Mouse (Mus musculus) neutrophil, adult 5-6 weeks (primary cell): ENCODE data around the gene Ccdc15. TPM values are rescaled to one million over a fixed set of nuclear protein-coding genes. Genes with fewer than 3 reads are reported as not detected.
A peak's percentile ranks its signal among the peaks of the same experiment; 100 is the strongest.
"Not testable (repeated sequence)": the region's sequence is repeated elsewhere in the genome, so short reads cannot be mapped to it uniquely, and the experiment has no call there.

Source experiments
- ATAC-seq: fragments of 151-379, 151-347 bp; 2 replicates; pipeline ENCODE4 v1.8.0; 2017; ENCODE audit warnings: mild to moderate bottlenecking, moderate TSS enrichment; ENCODE audit not compliant: insufficient number of reproducible peaks, poor library complexity, low FRiP score, severe bottlenecking; ENCODE audit errors: extremely low read depth
- total RNA-seq: library from RNA; stranded (forward); fragments of 200-1000 nt; gene quantifications from 2 replicates; pipeline ENCODE4 v1.2.3, GENCODE M21; 2017

Ccdc15 gene
- total RNA-seq, 1 experiment from 2014 or later: 15.1 TPM

GRCm38 (mm10) chr9:37358713-37359330 lies 10.6 kb upstream of the Ccdc15 start:
- no peak for ATAC-seq

GRCm38 (mm10) chr9:37354485-37354884 lies 6.3 kb upstream of the Ccdc15 start:
- no peak for ATAC-seq

DNA sequence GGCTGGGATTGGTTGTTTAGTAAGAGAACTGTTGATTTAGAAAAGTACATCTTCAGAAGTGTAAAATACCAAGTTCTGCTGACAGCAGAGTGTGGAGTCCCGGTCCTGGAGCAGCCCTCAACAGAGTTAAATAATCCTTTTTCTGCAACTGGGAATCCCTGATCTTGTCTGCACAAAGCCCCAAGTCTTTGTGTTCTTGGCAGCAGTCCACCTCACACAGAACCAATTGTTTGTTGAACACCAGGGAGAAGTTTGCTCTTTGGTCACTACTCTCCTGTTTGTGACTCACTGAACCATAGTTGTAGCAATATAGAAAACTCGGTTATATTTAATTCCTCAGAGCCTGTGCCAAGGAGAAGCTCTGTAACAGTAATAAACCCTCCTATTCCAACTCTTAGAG lies 3.0 kb upstream of the Ccdc15 start:
- ATAC-seq: no peak

DNA sequence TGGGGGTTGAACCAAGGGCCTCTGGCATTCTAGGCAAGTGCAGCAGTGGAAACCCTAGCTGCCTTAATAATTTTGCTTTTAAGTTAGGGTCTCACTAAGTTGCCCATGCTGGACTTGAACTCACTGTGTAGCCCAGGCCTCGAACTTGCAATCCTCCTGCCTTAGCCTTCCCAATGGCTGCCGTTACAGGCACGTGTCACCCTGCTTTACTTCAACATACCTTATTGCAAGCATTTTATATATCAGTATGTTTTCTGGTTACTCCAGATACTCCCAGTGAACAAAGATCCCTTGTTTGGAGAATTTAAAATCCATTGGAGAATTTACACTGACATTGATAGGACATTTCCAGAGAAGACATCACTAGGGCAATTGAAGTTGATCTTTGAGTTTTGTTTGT lies 818 bp upstream of the Ccdc15 start:
- no peak for ATAC-seq

DNA sequence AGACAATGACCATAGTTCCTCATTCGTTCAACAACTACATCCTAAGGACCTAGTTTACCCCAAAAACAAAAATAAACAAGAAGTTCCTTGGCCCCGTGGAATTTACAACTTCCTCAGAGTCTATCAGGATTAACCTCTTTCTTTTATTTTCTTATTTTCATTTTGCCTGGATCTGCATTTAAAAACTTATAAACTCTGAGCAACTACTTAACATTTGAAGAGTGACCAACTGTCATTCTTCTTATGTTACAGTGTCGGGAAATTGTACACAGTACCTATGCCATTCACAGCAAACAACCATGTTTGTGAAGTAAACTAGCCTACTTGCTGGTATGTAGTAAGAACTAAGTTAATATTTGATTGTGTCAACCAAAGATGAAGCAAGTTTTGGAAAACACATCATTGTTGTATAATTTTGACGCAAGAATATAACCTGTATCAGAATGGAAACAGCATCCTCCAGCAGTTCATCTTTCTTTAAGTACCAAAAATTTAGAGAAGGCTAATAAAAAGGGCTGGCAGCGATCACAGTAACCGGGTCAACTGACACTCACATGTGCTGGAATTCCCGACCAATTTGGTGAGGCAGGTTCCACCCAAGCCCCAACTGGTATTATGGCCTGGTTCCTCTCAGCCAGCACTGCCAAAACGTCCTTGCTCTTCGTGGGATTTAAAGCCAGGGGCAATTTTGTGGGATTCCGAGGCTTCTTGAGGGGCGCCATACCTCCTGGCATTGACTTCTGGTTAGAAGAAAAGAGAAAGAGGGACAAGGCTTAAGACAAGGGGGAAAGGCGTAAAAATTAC lies 846 bp downstream of the Ccdc15 start:
- ATAC-seq: no peak

GRCm38 (mm10) chr9:37345406-37345805 lies 2.8 kb downstream of the Ccdc15 start:
- no peak for ATAC-seq

- peak; percentile 67; the same call in 1 of the 2 replicates for ATAC-seq
These were observed 18.8 kb downstream of the Ccdc15 start for GRCm38 (mm10) chr9:37329456-37329855.

- ATAC-seq: no peak
These were observed 46.5 kb downstream of the Ccdc15 start for GRCm38 (mm10) chr9:37301720-37302119.

GRCm38 (mm10) chr9:37300501-37300900 lies 47.7 kb downstream of the Ccdc15 start:
- not testable (repeated sequence) for ATAC-seq

- no peak for ATAC-seq
These were observed 52.6 kb downstream of the Ccdc15 start for GRCm38 (mm10) chr9:37295586-37295985.

DNA sequence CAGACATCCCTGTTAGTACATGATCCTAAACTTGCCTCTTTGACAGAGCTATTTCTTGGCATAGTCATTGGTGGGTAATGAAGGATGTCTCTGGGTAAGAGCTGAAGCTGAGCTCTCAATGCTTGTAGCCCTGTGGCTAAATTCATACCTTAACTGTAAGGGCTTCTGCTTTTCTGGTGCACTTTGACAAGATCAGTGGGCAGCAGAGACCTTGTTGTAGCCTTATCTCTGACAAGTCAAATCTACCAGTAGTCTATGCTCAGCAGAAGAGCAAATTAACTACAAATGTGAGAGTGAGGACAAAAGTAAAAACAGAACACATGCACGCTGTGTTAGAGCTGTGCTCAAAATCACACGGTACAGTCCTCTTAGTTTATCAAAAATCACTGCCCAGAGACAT lies 81.6 kb downstream of the Ccdc15 start:
- ATAC-seq: no peak

- peak; percentile 77 for ATAC-seq
These were observed 92.4 kb downstream of the Ccdc15 start for GRCm38 (mm10) chr9:37255889-37256225.

- peak; percentile 85 for ATAC-seq
These were observed 92.9 kb downstream of the Ccdc15 start, which contains the start of gene Slc37a2 for GRCm38 (mm10) chr9:37255149-37255888. TSS of gene Slc37a2 (minus strand) at chr9:37255738.

DNA sequence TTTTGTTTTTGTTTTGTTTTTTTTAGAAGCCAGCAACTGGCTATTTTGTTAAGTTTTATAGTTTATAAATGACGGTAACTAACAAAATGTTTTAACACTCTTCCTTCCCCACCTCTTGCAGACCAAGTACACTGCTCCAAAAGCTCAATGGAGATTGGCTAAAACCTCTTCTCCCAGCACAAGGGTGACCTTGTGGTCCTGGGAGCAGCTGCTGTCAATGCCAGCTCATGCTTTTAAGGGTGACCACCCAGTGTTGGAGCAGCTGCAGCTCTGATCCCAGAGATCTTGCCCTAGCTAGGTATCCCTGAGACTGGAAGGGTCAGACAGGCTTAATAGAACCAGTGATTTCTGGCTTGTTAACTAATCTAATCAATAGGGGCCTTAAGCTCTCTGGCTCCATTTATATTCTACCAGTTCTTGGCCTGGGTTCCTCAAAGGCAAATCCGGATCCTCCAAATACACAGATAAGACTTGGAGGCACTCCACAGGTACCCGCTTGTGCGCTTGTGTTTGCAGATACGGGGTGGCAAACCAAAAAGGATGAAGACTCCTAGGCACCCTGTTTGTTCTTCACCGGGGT lies 93.6 kb downstream of the Ccdc15 start:
- no peak for ATAC-seq

- ATAC-seq: no peak
These were observed 97.6 kb downstream of the Ccdc15 start for GRCm38 (mm10) chr9:37250631-37251030.

DNA sequence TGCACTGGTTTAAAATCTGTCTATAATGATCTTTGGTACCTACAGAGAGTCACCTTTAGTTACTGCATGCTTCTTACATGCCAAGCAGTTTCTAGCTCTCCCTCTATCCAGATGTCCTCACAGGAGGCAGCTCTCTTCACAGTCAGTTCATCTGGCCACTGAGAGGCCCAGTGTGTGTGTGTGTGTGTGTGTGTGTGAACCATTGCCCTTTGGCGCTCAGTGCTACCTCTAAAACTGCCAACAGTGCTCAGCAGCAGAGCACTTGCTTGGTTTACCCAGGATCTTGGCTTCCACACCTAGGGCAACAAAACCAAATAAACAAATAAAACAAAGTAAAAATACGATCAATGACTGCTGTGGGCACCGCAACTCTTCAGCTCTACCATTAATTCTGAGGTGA lies 98.3 kb downstream of the Ccdc15 start:
- ATAC-seq: no peak

DNA sequence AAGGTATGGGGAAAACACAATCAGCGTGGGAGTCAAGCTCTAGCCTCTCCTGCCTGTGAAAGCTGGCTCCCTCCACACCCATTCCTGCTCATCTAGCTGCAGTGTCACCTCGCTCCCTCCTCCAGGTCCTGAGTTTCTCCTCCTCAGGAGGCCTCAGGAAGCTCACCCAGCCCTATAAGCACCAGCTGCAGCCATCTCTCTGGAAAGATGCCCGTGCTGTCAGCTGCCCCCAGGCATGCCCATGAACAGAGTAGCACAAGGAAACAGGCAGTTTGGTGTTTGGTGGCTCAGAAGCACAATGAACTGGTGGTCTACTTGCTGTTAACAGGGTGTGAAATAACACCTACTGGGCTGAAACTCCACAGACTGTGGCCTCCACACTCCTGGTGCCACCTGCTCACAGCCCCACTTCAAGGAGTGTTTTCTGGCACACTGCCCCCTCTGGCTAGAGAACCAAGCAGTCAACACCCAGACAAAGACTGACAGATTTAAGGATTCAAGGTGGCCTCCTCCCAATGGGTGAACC lies 99.8 kb downstream of the Ccdc15 start:
- ATAC-seq: no peak

DNA sequence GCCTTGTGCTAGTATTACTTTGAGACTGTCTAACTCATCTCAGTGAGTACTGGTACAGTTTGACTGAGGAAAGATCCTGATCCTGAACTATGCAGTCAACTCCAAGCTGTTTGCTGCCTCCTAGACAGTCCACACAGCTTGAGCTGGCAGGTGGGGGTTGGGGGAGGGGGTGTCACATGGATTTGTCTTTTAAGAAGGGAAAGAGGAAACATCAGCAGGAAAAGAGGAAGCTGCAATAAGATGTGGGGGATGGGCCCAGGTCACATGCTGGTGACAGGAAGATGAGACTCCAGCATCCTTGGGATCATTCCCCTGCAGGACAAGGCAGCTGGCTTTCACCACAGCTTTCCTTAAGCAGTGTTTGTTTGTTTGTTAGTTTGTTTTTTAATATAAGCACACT lies 100.8 kb downstream of the Ccdc15 start:
- peak; percentile 63 for ATAC-seq

GRCm38 (mm10) chr9:37245810-37246209 lies 102.4 kb downstream of the Ccdc15 start:
- ATAC-seq: no peak
